In genomic region chr14:9192122-9192769, GRCm38 (mm10) we compare ENCODE assay signal across 20 mouse cellular contexts.
DNase-seq lines count a peak whose midpoint lies in the region; ATAC-seq and TF ChIP-seq lines count a peak whose summit lies in the region.
"Had no signal": no experiment of that assay in that cellular context is flagged by ENCODE, and none has a peak within 500 bp of the region (broad histone marks: within the 10 kb centered on the region; RNA-seq: fewer than 3 reads in every experiment).

No protein-coding gene starts in this region.

- no peak overlapping the region for H3K4me2 ChIP-seq in kidney, postnatal 0 days (ENCODE audit: low read length)
- H3K4me2 ChIP-seq: embryonic facial prominence, embryonic 15.5 days; heart, embryonic 12.5 days had no signal

- no peak overlapping the region for H3K9ac ChIP-seq in kidney, postnatal 0 days (ENCODE audit: low read depth, low read length)
- H3K9ac ChIP-seq: embryonic facial prominence, embryonic 15.5 days; heart, embryonic 12.5 days had no signal

- H3K9me3 ChIP-seq in kidney, postnatal 0 days (replicated peaks; ENCODE audit: low read length), result no peaks in the 10 kb centered on the region
- H3K9me3 ChIP-seq: embryonic facial prominence, embryonic 15.5 days; forebrain, embryonic 10.5 days; heart, embryonic 12.5 days; hindbrain, embryonic 10.5 days had no signal

- no peak overlapping the region for H3K4me3 ChIP-seq in kidney, postnatal 0 days (replicated peaks; ENCODE audit: low read depth, low read length)
- H3K4me3 ChIP-seq: embryonic facial prominence, embryonic 15.5 days; erythroblast, embryonic 14.5 days; forebrain, embryonic 10.5 days; gastrocnemius, adult 2 months; heart, embryonic 12.5 days; hindbrain, embryonic 10.5 days had no signal

- H3K27ac ChIP-seq in kidney, postnatal 0 days, result no peak overlapping the region
- H3K27ac ChIP-seq: embryonic facial prominence, embryonic 15.5 days; forebrain, embryonic 10.5 days; gastrocnemius, adult 2 months; hindbrain, embryonic 10.5 days had no signal

- peak; percentile 4 to 17 for DNase-seq in cerebellum, postnatal 25 days
- DNase-seq in cerebellum, postnatal 36 days, result no peak
- peak; percentile 14 for DNase-seq in kidney, adult 9 months
- no peak for DNase-seq in kidney, adult 8-10 months
- DNase-seq in kidney, postnatal 0 days (ENCODE audit: low spot score), result peak; percentile 68
- DNase-seq in kidney, postnatal 25 days, result no peak
- DNase-seq: adrenal gland, postnatal 14 days; cerebellum, adult 2 months; embryo, embryonic 11 days; gastrocnemius, adult 2 months; gastrocnemius, postnatal 25 days had no signal

- no peaks in the 10 kb centered on the region for H3K36me3 ChIP-seq in kidney, postnatal 0 days (ENCODE audit: insufficient read depth, low read length)
- H3K36me3 ChIP-seq: embryonic facial prominence, embryonic 15.5 days; forebrain, embryonic 10.5 days; heart, embryonic 12.5 days; hindbrain, embryonic 10.5 days had no signal

- H3K27me3 ChIP-seq in kidney, postnatal 0 days (ENCODE audit: insufficient read depth, low read length), result no peaks in the 10 kb centered on the region
- H3K27me3 ChIP-seq: CH12.LX; embryonic facial prominence, embryonic 15.5 days; heart, embryonic 12.5 days had no signal

- no peak for TF ChIP-seq CTCF in kidney, postnatal 0 days (IDR thresholded peaks at IDR 0.05; ENCODE audit: low read depth)

- WGBS in kidney, postnatal 0 days, result 43% methylated on average over 4 of the region's 4 CpGs

- ATAC-seq in kidney, postnatal 0 days (replicated peaks; ENCODE audit: low FRiP score, low read depth), result no peak
- ATAC-seq: activated CD4-positive, CD25-positive, alpha-beta regulatory T cell, adult 4 months; forebrain, embryonic 14.5 days; Patski had no signal

- H3K4me1 ChIP-seq in kidney, postnatal 0 days (replicated peaks; ENCODE audit: insufficient read depth, low read length), result no peaks in the 10 kb centered on the region
- H3K4me1 ChIP-seq: embryonic facial prominence, embryonic 15.5 days; forebrain, embryonic 10.5 days; heart, embryonic 12.5 days; hindbrain, embryonic 10.5 days had no signal

Comparison
In these comparisons a context has a peak if more than half of its experiments do, and no peak if none do; other contexts are left out.
1. DNase-seq: peak in cerebellum, postnatal 25 days (2 of 2), kidney, adult 9 months (single experiment) and kidney, postnatal 0 days (single experiment); none in cerebellum, postnatal 36 days (0 of 2), kidney, adult 8-10 months (0 of 2) and kidney, postnatal 25 days (0 of 2).